Mouse (Mus musculus) megakaryocyte progenitor cell, adult 5-6 weeks (primary cell): ENCODE data around the gene Sh3pxd2a. TPM values are rescaled to one million over a fixed set of nuclear protein-coding genes. Genes with fewer than 3 reads are reported as not detected.

Experiments
- ATAC-seq: replicated peaks from 2 replicates; pipeline ENCODE4 v1.8.0; 2016; ENCODE audit warnings: mild to moderate bottlenecking, moderate TSS enrichment, inconsistent platforms; ENCODE audit not compliant: poor library complexity
- total RNA-seq, 2 experiments: library from RNA; stranded (forward) in 1 of 2; stranded (reverse) in 1 of 2; fragments of 157-497, 149-512 nt in 1 of 2; fragments of 200-1000 nt in 1 of 2; gene quantifications; 2 replicates each; pipeline versions ENCODE4 v1.2.3 to v1.2.4; 2015 to 2017

The Sh3pxd2a gene
- total RNA-seq, 2 experiments from 2014 or later, result 1.1 to 1.3 TPM

- no peak for ATAC-seq
Observed at GRCm38 (mm10) chr19:47317063-47317938, 146.9 kb downstream of the Sh3pxd2a start.

GRCm38 (mm10) chr19:47316288-47317062 lies 147.7 kb downstream of the Sh3pxd2a start:
- ATAC-seq, result no peak

DNA sequence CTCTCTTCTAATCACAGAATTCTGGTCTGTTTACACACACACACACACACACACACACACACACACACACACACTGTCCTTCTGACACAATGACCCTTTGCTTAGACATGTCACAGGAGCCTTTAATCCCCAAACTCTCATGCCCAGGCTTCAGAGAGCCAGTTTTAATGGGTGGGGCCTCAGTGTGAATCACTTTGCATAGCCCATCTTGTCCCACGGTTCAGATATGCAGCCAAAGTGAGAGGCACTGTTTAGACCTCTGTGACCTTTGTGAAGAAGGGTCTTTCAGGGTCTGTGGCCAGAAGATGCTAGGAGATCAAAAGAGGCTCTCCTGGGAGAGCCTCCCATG lies 148.3 kb downstream of the Sh3pxd2a start:
- no peak for ATAC-seq

- ATAC-seq, result no peak
Observed at GRCm38 (mm10) chr19:47315091-47315916, 148.9 kb downstream of the Sh3pxd2a start.

DNA sequence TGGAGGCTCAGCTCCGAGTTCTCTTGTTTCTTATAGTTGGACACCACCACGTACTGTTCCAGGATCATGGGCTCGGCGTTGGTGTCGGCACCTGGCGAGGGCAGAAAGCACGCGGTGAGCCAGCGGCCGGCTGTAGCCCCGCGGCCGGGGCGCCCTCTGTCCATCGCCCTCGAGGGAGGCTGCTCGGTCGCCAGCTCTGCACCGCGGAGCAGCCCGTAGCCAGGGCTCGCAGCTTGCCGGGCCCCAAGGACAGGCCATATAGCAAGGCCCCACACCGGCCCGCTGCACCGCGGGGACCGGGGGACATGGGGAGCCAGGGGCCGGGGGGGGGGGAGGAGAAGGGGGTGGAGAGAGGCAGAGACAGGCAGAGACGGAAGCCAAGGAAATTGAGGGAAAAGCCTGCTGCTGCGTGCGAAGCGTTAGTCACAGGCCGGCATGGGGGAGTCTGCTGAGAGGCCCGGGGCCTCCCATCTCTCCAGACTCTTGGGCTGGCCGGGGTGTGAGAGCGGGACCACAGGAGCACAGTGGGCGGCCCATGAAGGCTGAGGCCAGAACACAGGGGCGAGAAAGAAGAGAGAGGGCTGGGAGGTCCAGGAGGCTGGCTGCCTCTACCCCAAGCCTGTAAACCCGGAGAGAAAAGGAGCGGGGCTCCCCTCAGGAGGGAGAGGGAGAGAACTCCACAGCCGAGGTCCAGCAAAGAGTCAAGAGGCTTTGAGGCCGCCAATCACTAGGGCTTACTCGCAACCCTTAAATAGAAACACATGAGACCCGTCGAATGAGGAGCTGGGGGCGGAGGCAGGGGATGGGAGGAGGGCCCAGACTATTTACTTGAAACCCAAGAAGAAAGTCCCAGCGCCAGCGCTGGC lies 149.9 kb downstream of the Sh3pxd2a start:
- peak; percentile 56 for ATAC-seq

DNA sequence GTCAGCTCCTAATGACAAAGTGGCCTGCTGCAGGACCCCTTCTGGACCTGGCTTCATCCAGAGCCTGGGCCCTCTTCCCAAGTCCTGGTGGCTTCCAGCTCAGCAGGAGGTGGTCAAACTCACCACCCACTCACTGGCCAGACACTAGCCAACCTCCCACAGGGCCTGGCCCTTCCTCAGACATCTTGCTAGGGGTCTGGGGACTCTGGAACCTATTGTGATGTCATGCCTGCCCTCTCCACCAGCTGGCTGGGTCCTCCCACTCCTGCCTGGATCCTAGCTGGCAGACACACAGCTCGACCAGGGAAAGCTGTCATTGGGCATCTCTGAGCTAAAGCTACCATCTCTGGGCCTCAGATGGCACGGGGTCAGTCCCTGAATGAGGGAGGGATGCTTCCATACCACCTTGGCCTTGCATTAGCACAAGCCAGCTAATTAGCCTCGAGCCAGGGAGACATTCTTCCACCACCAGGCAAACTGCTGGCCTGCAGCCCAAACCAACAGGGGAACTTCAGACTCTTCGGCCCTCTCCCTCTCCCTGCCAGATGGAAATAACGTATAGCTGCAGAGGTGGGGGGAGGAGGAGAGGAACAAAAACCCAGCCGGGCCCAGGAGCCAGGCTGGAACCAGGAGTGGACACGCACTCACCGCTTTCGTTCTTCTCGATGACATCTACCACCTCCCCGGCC lies 150.7 kb downstream of the Sh3pxd2a start:
- peak; percentile 71 for ATAC-seq

DNA sequence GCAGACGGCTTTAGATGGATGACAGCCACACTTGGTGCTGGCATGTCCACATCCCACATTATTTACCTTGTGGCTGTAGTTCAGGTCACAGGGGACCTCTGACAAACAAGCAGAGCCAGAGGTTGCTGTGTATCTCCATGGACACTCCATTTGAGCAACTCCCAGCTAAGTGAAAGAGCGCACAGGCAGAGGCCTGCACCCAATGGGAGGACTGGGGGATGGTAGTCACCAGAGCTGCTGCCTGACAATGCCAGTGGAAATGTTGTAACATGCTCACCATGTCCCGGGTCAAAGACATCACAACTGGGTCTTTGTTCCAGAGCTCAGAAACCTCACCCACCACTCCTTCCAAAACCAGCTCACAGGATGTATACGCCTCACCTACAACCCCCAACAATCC lies 153.0 kb downstream of the Sh3pxd2a start:
- ATAC-seq, result no peak

DNA sequence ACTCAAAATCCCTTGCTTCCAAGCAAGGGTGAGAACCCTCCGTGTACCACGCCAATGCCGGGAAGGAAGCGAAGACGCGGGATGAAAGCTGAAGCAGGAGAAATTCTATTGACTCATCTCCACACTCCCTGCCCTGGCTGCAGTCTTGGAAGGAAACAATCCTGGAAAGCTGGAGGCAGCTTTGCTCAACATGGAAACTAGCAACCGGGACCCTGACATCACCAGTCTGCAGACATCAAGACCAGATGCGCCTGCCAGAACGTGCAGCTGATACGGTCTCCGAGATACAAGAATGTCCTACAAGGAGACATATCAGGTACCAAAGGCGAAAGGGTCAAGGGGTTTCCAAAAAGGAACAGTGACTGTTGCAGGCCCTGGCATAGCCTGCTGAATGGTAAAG lies 154.4 kb downstream of the Sh3pxd2a start:
- ATAC-seq, result no peak

DNA sequence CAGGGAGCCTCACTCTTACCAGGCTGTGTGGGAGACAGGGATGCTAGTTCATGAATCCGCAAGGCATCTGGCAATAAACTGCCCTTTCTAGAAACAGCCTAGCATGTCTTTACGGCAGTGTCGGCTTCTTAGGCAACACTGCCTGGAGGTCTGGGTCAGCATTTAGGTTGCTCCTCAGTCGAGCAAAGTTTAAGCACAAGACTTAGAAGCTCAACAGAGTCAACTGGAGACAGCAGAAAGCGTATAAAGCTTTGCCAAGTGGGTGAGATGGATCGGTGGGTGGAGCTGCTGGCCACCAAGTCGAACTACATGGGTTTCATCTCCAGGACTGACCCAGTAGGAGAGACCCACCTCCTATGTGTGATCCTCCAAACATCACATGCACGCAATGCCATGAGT lies 157.3 kb downstream of the Sh3pxd2a start:
- no peak for ATAC-seq

DNA sequence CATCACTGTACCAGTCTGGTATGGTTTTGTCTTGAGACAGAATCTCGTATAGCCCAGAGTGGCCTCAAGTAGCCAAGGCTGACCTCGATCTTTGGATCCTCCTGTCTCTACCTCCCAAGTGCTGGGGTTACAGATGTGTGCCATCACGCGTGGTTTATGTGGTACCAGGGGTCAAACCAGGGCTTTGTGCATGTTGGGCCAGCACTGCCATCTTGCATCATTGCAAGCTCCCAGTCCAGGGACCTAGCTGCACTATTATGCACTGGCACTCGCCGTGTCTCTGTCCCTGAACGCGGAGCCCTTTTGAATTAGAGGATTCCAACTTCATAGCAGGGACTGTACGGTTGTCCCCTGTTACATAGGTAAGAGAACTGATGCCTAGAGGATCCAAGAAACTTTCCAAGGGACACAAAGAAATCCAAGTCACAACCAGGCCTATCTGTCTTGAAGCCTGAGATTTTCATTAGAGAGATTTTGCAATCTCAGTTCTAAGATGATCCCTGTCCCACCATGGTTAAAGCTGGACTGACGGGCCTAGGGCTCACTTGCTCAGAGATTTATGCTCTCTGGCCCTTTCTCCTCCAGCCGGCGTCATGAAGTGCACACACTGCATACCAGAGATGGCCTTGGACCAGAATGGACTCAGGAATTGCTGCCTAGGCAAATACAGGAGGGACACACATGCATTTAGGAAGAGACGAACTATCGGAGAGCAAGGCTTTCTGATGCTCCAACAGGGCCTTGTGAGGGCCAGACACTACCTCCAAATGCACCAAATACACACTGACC lies 157.9 kb downstream of the Sh3pxd2a start:
- ATAC-seq, result no peak

DNA sequence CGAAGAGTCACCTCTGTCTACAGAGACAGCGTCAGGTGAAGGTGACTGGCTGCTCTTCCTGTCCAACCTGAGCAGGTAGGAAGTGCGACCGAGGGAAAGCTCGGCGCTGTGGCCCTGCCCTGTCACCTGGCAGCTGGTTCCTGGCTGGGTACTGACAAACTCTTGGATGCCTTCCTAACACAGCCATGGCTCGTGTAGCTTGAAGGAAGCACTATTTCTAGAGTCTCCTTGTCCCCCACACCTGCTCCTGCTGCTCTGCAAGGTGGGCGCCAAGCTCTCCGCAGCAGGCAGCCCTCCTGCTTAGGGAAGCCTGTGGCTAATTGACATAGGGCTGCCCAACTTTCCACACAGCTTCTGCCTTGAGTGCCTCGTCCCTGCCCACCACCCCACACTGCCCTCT lies 158.8 kb downstream of the Sh3pxd2a start:
- ATAC-seq, result no peak

GRCm38 (mm10) chr19:47304170-47304745 lies 159.9 kb downstream of the Sh3pxd2a start:
- ATAC-seq, result no peak

- no peak for ATAC-seq
Observed at GRCm38 (mm10) chr19:47303128-47303527, 161.1 kb downstream of the Sh3pxd2a start.

GRCm38 (mm10) chr19:47302191-47302852 lies 161.9 kb downstream of the Sh3pxd2a start:
- no peak for ATAC-seq

DNA sequence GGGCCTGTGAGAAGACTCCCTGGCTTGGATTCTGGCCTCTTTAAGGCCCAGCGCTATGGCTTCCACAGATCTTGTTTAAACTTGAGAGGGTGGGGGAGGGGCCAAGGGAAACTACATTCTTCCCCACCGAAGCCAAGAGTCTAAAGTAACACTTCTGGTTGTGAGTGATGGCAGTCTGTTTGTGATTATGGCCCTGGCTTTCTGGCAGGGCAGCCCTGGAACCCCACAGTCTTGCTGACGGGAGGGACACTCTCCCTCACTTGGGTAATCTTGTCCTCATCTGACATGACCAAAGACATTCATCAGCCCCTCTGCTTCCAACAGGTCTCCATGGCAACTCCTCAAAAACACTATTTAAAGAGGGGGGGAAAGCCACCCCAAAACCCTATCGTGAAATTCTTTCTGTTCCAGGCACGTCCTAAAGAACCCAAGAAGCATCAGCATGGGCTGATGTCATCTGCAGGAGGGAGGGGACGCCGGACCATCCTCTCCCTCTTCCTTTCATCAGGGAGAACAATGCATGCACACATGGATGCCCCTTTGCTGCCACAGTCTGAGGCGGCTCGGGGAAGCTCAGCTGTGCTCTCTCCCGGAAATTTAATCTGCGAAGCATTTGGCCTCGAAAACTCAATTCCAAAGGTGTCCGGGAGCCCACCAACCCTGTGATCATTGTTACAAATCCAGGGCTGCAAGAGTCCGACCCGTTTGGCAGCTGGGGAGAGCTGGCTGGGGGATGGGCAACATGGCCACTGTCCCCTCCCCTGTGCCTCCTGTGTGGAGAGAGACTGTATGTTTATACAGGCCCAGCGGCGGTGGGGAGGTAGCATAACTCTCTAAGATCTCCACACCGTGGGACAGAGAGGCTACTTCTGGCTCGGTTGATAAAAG lies 162.7 kb downstream of the Sh3pxd2a start:
- ATAC-seq, result no peak

DNA sequence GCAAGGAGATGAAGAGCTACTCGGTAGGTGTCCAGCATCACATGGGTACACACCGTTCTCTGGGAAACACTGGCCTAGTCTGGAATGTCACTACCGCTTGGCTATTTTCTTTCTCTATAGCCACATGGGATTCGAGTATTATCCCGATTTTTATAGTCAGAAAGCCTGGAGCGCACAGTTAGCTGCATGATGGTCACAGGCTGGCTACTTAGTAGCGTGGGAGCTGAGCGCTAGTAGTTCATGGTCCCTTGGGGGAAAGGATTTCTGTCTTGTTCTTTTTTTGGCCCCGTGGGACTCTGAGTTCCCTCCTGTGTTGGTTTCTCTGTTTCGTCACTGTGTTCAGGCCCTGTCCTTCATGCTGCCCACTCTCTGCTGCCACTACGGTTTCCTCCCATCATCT lies 166.1 kb downstream of the Sh3pxd2a start:
- ATAC-seq, result no peak

DNA sequence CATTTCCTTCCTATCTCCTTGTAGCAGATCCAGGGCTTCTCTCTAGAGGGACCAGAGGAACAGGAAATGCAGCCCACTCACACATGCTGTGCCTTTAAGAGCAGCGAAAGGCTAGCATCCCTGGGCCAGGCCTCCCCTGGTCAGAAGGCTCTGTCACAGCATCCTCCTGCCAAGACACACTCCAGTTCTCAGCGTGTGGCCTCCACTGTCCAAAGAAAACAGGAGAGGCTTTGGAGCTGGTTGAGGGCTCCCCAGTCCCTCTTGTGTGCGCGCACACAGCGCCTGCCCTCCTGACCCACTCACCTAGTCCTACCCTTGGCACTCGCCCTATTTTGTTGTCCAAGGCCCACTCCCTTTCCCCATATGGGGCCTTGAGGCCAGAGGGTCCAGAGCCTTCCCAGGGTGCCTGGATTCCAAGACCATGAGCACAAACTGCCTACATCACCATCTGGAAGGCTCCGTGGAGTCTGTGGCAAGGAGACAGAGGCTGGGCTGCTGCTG lies 171.7 kb downstream of the Sh3pxd2a start:
- no peak for ATAC-seq
